Mouse (Mus musculus) midbrain, embryonic 11.5 days (tissue): ENCODE measurements at regions not wholly inside any gene's neighbourhood (a gene's known extent, or its start where the extent isn't known, plus 50 kb on each side); places are given as distances from the start of the nearest gene placed in this dataset.

ENCODE experiments used
- ATAC-seq: fragments of 200-750 bp; cut with Nextera tagmentation; 2 replicates; pipeline ENCODE4 v1.8.0; 2017; ENCODE audit warnings: moderate TSS enrichment, moderate library complexity; ENCODE audit not compliant: low FRiP score
- DNase-seq: peaks from one replicate; pipeline ENCODE4 v3.0.0; 2015; ENCODE audit warnings: low spot score; ENCODE audit errors: missing footprints
- H3K27ac ChIP-seq: fragments of 300-500 bp; sonication (generic); 2 replicates; pipeline ENCODE4 v1.5.1; 2014; ENCODE audit warnings: low read depth, low read length
- H3K27me3 ChIP-seq: fragments of 300-500 bp; sonication (generic); 2 replicates; pipeline ENCODE4 v1.6.1; 2014; ENCODE audit warnings: mild to moderate bottlenecking, low read length, moderate library complexity, mixed read lengths; ENCODE audit not compliant: control insufficient read depth, insufficient read depth
- H3K36me3 ChIP-seq: fragments of 300-500 bp; sonication (generic); 2 replicates; pipeline ENCODE4 v1.6.1; 2014; ENCODE audit warnings: mild to moderate bottlenecking, low read length, moderate library complexity, mixed read lengths; ENCODE audit not compliant: control insufficient read depth, insufficient read depth
- H3K4me1 ChIP-seq: fragments of 300-500 bp; sonication (generic); 2 replicates; pipeline ENCODE4 v1.6.1; 2014; ENCODE audit warnings: low read length; ENCODE audit not compliant: control insufficient read depth, insufficient read depth
- H3K4me2 ChIP-seq: fragments of 300-500 bp; sonication (generic); 2 replicates; pipeline ENCODE4 v1.6.1; 2014; ENCODE audit warnings: mild to moderate bottlenecking, moderate library complexity
- H3K4me3 ChIP-seq: fragments of 300-500 bp; sonication (generic); 2 replicates; pipeline ENCODE4 v1.5.1; 2014; ENCODE audit warnings: low read depth, low read length
- H3K9ac ChIP-seq: fragments of 300-500 bp; sonication (generic); 2 replicates; pipeline ENCODE4 v1.6.1; 2014; ENCODE audit warnings: low read length
- H3K9me3 ChIP-seq: fragments of 300-500 bp; sonication (generic); 2 replicates; pipeline ENCODE4 v1.6.1; 2016; ENCODE audit warnings: low read length; ENCODE audit not compliant: control insufficient read depth
- whole genome bisulfite sequencing: fragments of 180-500 bp; shearing (Covaris S2); extraction: QIAGEN DNeasy Blood & Tissue Kit; methylation state at CpG from one replicate; pipeline ENCODE4 v1.1.7; 2014; 5-methylcytosine and 5-hydroxymethylcytosine counted together

GRCm38 (mm10) chr1:41551271-41551670, 745.9 kb downstream of the Tmem182 start:
- no peak for DNase-seq
- no peak for ATAC-seq
- H3K9me3 ChIP-seq = no peaks in the 10 kb centered on the region
- H3K9ac ChIP-seq = no peak overlapping the region
- H3K4me1 ChIP-seq = no peaks in the 10 kb centered on the region
- no peak overlapping the region for H3K4me2 ChIP-seq
- 89% methylated on average over 1 of the region's 1 CpGs for WGBS
- H3K4me3 ChIP-seq = no peak overlapping the region
- H3K36me3 ChIP-seq = no peaks in the 10 kb centered on the region
- H3K27ac ChIP-seq = no peak overlapping the region
- no peaks in the 10 kb centered on the region for H3K27me3 ChIP-seq

GRCm38 (mm10) chr1:41555607-41556006, 750.2 kb downstream of the Tmem182 start:
- Histone ChIP-seq H3K36me3 (no peaks in the 10 kb centered on the region), H3K4me1 (no peaks in the 10 kb centered on the region), H3K9ac (no peak overlapping the region), H3K4me3 (no peak overlapping the region), H3K4me2 (no peak overlapping the region), H3K9me3 (no peaks in the 10 kb centered on the region), H3K27ac (no peak overlapping the region), H3K27me3 (no peaks in the 10 kb centered on the region)
- WGBS = 76% methylated on average over 2 of the region's 2 CpGs
- DNase-seq (peak; percentile 71), ATAC-seq (no peak)

- no peak overlapping the region for H3K9ac ChIP-seq
- no peaks in the 10 kb centered on the region for H3K4me1 ChIP-seq
- WGBS = 88% methylated on average over 17 of the region's 17 CpGs
- ATAC-seq (peak; percentile 40; the same call in 1 of the 2 replicates), DNase-seq (peak; percentile 82)
- H3K27ac ChIP-seq = no peak overlapping the region
- H3K4me2 ChIP-seq = no peak overlapping the region
- H3K9me3 ChIP-seq = no peaks in the 10 kb centered on the region
- H3K27me3 ChIP-seq = no peaks in the 10 kb centered on the region
- H3K36me3 ChIP-seq = no peaks in the 10 kb centered on the region
- H3K4me3 ChIP-seq = no peak overlapping the region
These were observed 753.8 kb downstream of the Tmem182 start for GRCm38 (mm10) chr1:41559101-41559665.

GRCm38 (mm10) chr1:41559991-41560390, 754.6 kb downstream of the Tmem182 start:
- ATAC-seq = no peak

GRCm38 (mm10) chr1:41603471-41603870, 798.1 kb downstream of the Tmem182 start:
- Histone ChIP-seq H3K36me3 (no peaks in the 10 kb centered on the region), H3K4me2 (no peak overlapping the region), H3K27me3 (no peaks in the 10 kb centered on the region), H3K4me1 (no peaks in the 10 kb centered on the region; the same call in 1 of the 2 replicates), H3K9me3 (no peaks in the 10 kb centered on the region), H3K27ac (no peak overlapping the region), H3K9ac (no peak overlapping the region), H3K4me3 (no peak overlapping the region)
- 86% methylated on average over 5 of the region's 5 CpGs for WGBS
- ATAC-seq = no peak
- no peak for DNase-seq

More at GRCm38 (mm10) chr1:41559991-41560390, 754.6 kb downstream of the Tmem182 start:
- WGBS = 88% methylated on average over 3 of the region's 3 CpGs
- DNase-seq = peak; percentile 65
- Histone ChIP-seq H3K27ac (no peak overlapping the region), H3K9ac (no peak overlapping the region), H3K4me1 (no peaks in the 10 kb centered on the region), H3K27me3 (no peaks in the 10 kb centered on the region), H3K9me3 (no peaks in the 10 kb centered on the region), H3K36me3 (no peaks in the 10 kb centered on the region), H3K4me3 (no peak overlapping the region), H3K4me2 (no peak overlapping the region)

GRCm38 (mm10) chr1:41604996-41605747, 799.8 kb downstream of the Tmem182 start:
- Histone ChIP-seq H3K27ac (no peak overlapping the region), H3K27me3 (no peaks in the 10 kb centered on the region), H3K4me1 (no peaks in the 10 kb centered on the region; the same call in 1 of the 2 replicates), H3K9ac (no peak overlapping the region), H3K9me3 (no peaks in the 10 kb centered on the region), H3K4me2 (no peak overlapping the region; the same call in 1 of the 2 replicates), H3K36me3 (no peaks in the 10 kb centered on the region), H3K4me3 (no peak overlapping the region)
- ATAC-seq = peak; percentile 24; the same call in 1 of the 2 replicates
- no peak for DNase-seq
- WGBS = 65% methylated on average over 14 of the region's 14 CpGs

GRCm38 (mm10) chr1:41605748-41606131, 800.3 kb downstream of the Tmem182 start:
- Histone ChIP-seq H3K27ac (no peak overlapping the region), H3K27me3 (no peaks in the 10 kb centered on the region), H3K36me3 (no peaks in the 10 kb centered on the region), H3K9me3 (no peaks in the 10 kb centered on the region), H3K4me2 (no peak overlapping the region), H3K4me1 (no peaks in the 10 kb centered on the region; the same call in 1 of the 2 replicates), H3K4me3 (no peak overlapping the region), H3K9ac (no peak overlapping the region)
- WGBS = 40% methylated on average over 3 of the region's 3 CpGs
- ATAC-seq = 0 out of 2 replicates have a peak, but pooled peaks have one; percentile 40
- DNase-seq = peak; percentile 84

GRCm38 (mm10) chr1:41610783-41611182, 805.4 kb downstream of the Tmem182 start:
- DNase-seq = no peak
- H3K4me3 ChIP-seq = no peak overlapping the region
- no peaks in the 10 kb centered on the region for H3K36me3 ChIP-seq
- ATAC-seq = no peak
- WGBS = 85% methylated on average over 8 of the region's 8 CpGs
- no peaks in the 10 kb centered on the region for H3K9me3 ChIP-seq
- no peak overlapping the region for H3K27ac ChIP-seq
- H3K9ac ChIP-seq = no peak overlapping the region
- no peaks in the 10 kb centered on the region for H3K27me3 ChIP-seq
- H3K4me2 ChIP-seq = no peak overlapping the region
- H3K4me1 ChIP-seq = no peaks in the 10 kb centered on the region; the same call in 1 of the 2 replicates

GRCm38 (mm10) chr1:41651804-41652203, 846.4 kb downstream of the Tmem182 start:
- WGBS = 64% methylated on average over 9 of the region's 9 CpGs
- H3K9me3 ChIP-seq = no peaks in the 10 kb centered on the region
- H3K27ac ChIP-seq = no peak overlapping the region
- H3K9ac ChIP-seq = no peak overlapping the region
- no peaks in the 10 kb centered on the region for H3K36me3 ChIP-seq
- no peaks in the 10 kb centered on the region for H3K27me3 ChIP-seq
- H3K4me2 ChIP-seq = no peak overlapping the region
- peak; percentile 55; the same call in 1 of the 2 replicates for ATAC-seq
- H3K4me1 ChIP-seq = peaks cover 5% of the 10 kb centered on the region; the same call in 1 of the 2 replicates
- DNase-seq = no peak
- H3K4me3 ChIP-seq = no peak overlapping the region
